Mouse (Mus musculus): Measurements from ENCODE around the gene Pcnx. TPM values are rescaled to one million over a fixed set of nuclear protein-coding genes. Genes with fewer than 3 reads are reported as not detected.

Gene Pcnx
- polyA plus RNA-seq, 1 experiment from 2014 or later = 5.1 TPM

- Histone ChIP-seq H3K36me3 (ENCODE audit: control insufficient read depth, insufficient read depth, low read length) (peaks cover 30% of the 10 kb centered on the region), H3K4me2 (replicated peaks; ENCODE audit: low read depth) (no peak overlapping the region), H3K9ac (ENCODE audit: low read length) (no peak overlapping the region), H3K9me3 (ENCODE audit: control insufficient read depth, low read length) (no peaks in the 10 kb centered on the region), H3K4me1 (replicated peaks; ENCODE audit: control insufficient read depth, insufficient read depth) (no peaks in the 10 kb centered on the region), H3K27me3 (ENCODE audit: control insufficient read depth, insufficient read depth, low read length) (no peaks in the 10 kb centered on the region), H3K4me3 (ENCODE audit: low read depth, low read length) (no peak overlapping the region), H3K27ac (replicated peaks) (no peak overlapping the region)
- 73% methylated on average over 4 of the region's 4 CpGs for WGBS
- ATAC-seq (ENCODE audit: low FRiP score, low TSS enrichment) = no peak
- TF ChIP-seq EP300 (optimal IDR thresholded peaks at IDR 0.05) (no peak), CTCF (IDR thresholded peaks at IDR 0.05; ENCODE audit: low read depth) (peak; percentile 45)
- no peak for DNase-seq (ENCODE audit: low spot score)
Observed at GRCm38 (mm10) chr12:81977346-81977745, 117.5 kb downstream of the Pcnx start.

- Histone ChIP-seq H3K4me1 (replicated peaks; ENCODE audit: control insufficient read depth, insufficient read depth) (no peaks in the 10 kb centered on the region), H3K4me2 (replicated peaks; ENCODE audit: low read depth) (no peak overlapping the region), H3K27ac (replicated peaks) (no peak overlapping the region), H3K27me3 (ENCODE audit: control insufficient read depth, insufficient read depth, low read length) (no peaks in the 10 kb centered on the region), H3K9me3 (ENCODE audit: control insufficient read depth, low read length) (no peaks in the 10 kb centered on the region), H3K36me3 (ENCODE audit: control insufficient read depth, insufficient read depth, low read length) (peaks cover 35% of the 10 kb centered on the region), H3K4me3 (ENCODE audit: low read depth, low read length) (no peak overlapping the region), H3K9ac (ENCODE audit: low read length) (no peak overlapping the region)
- 82% methylated on average over 2 of the region's 2 CpGs for WGBS
- TF ChIP-seq EP300 (optimal IDR thresholded peaks at IDR 0.05) = no peak
- TF ChIP-seq CTCF (IDR thresholded peaks at IDR 0.05; ENCODE audit: low read depth) = no peak
- ATAC-seq (ENCODE audit: low FRiP score, low TSS enrichment) (no peak), DNase-seq (ENCODE audit: low spot score) (no peak)
Observed at GRCm38 (mm10) chr12:81979312-81979711, 119.5 kb downstream of the Pcnx start.

GRCm38 (mm10) chr12:81992106-81992505 lies 132.3 kb downstream of the Pcnx start:
- 81% methylated on average over 4 of the region's 4 CpGs for WGBS
- no peak for ATAC-seq (ENCODE audit: low FRiP score, low TSS enrichment)
- peaks cover 18% of the 10 kb centered on the region for H3K36me3 ChIP-seq (ENCODE audit: control insufficient read depth, insufficient read depth, low read length)

GRCm38 (mm10) chr12:81992996-81993395 lies 133.2 kb downstream of the Pcnx start:
- DNase-seq (ENCODE audit: low spot score) = no peak
- Histone ChIP-seq H3K27me3 (ENCODE audit: control insufficient read depth, insufficient read depth, low read length) (no peaks in the 10 kb centered on the region), H3K4me3 (ENCODE audit: low read depth, low read length) (no peak overlapping the region), H3K4me1 (replicated peaks; ENCODE audit: control insufficient read depth, insufficient read depth) (no peaks in the 10 kb centered on the region), H3K36me3 (ENCODE audit: control insufficient read depth, insufficient read depth, low read length) (peaks cover 18% of the 10 kb centered on the region), H3K9ac (ENCODE audit: low read length) (no peak overlapping the region), H3K4me2 (replicated peaks; ENCODE audit: low read depth) (no peak overlapping the region), H3K9me3 (ENCODE audit: control insufficient read depth, low read length) (no peaks in the 10 kb centered on the region), H3K27ac (replicated peaks) (no peak overlapping the region)
- TF ChIP-seq EP300 (optimal IDR thresholded peaks at IDR 0.05) (no peak), CTCF (IDR thresholded peaks at IDR 0.05; ENCODE audit: low read depth) (no peak)
- 88% methylated on average over 6 of the region's 6 CpGs for WGBS
- ATAC-seq (ENCODE audit: low FRiP score, low TSS enrichment) = no peak

More at GRCm38 (mm10) chr12:81992106-81992505, 132.3 kb downstream of the Pcnx start:
- TF ChIP-seq EP300 (optimal IDR thresholded peaks at IDR 0.05) (no peak), CTCF (IDR thresholded peaks at IDR 0.05; ENCODE audit: low read depth) (no peak)
- no peaks in the 10 kb centered on the region for H3K9me3 ChIP-seq (ENCODE audit: control insufficient read depth, low read length)
- no peak for DNase-seq (ENCODE audit: low spot score)
- no peak overlapping the region for H3K4me3 ChIP-seq (ENCODE audit: low read depth, low read length)
- no peak overlapping the region for H3K4me2 ChIP-seq (replicated peaks; ENCODE audit: low read depth)
- H3K27me3 ChIP-seq (ENCODE audit: control insufficient read depth, insufficient read depth, low read length) = no peaks in the 10 kb centered on the region
- no peaks in the 10 kb centered on the region for H3K4me1 ChIP-seq (replicated peaks; ENCODE audit: control insufficient read depth, insufficient read depth)
- no peak overlapping the region for H3K9ac ChIP-seq (ENCODE audit: low read length)
- no peak overlapping the region for H3K27ac ChIP-seq (replicated peaks)

- Histone ChIP-seq H3K27me3 (ENCODE audit: control insufficient read depth, insufficient read depth, low read length) (no peaks in the 10 kb centered on the region), H3K4me2 (replicated peaks; ENCODE audit: low read depth) (no peak overlapping the region), H3K27ac (replicated peaks) (no peak overlapping the region), H3K36me3 (ENCODE audit: control insufficient read depth, insufficient read depth, low read length) (peaks cover 18% of the 10 kb centered on the region), H3K4me3 (ENCODE audit: low read depth, low read length) (no peak overlapping the region), H3K9ac (ENCODE audit: low read length) (no peak overlapping the region; the same call in 1 of the 2 replicates), H3K4me1 (replicated peaks; ENCODE audit: control insufficient read depth, insufficient read depth) (no peaks in the 10 kb centered on the region), H3K9me3 (ENCODE audit: control insufficient read depth, low read length) (no peaks in the 10 kb centered on the region)
- 79% methylated on average over 20 of the region's 20 CpGs for WGBS
- no peak for TF ChIP-seq CTCF (IDR thresholded peaks at IDR 0.05; ENCODE audit: low read depth)
- no peak for TF ChIP-seq EP300 (optimal IDR thresholded peaks at IDR 0.05)
- ATAC-seq (ENCODE audit: low FRiP score, low TSS enrichment) = no peak
- DNase-seq (ENCODE audit: low spot score) = no peak
Observed at GRCm38 (mm10) chr12:81994911-81995667, 135.3 kb downstream of the Pcnx start.

- Histone ChIP-seq H3K4me2 (replicated peaks; ENCODE audit: low read depth) (no peak overlapping the region), H3K9me3 (ENCODE audit: control insufficient read depth, low read length) (no peaks in the 10 kb centered on the region), H3K36me3 (ENCODE audit: control insufficient read depth, insufficient read depth, low read length) (peaks cover 13% of the 10 kb centered on the region), H3K27me3 (ENCODE audit: control insufficient read depth, insufficient read depth, low read length) (no peaks in the 10 kb centered on the region), H3K4me3 (ENCODE audit: low read depth, low read length) (no peak overlapping the region), H3K9ac (ENCODE audit: low read length) (no peak overlapping the region), H3K4me1 (replicated peaks; ENCODE audit: control insufficient read depth, insufficient read depth) (no peaks in the 10 kb centered on the region), H3K27ac (replicated peaks) (no peak overlapping the region)
- no peak for TF ChIP-seq CTCF (IDR thresholded peaks at IDR 0.05; ENCODE audit: low read depth)
- no peak for TF ChIP-seq EP300 (optimal IDR thresholded peaks at IDR 0.05)
- 79% methylated on average over 14 of the region's 14 CpGs for WGBS
- ATAC-seq (ENCODE audit: low FRiP score, low TSS enrichment) (no peak), DNase-seq (ENCODE audit: low spot score) (no peak)
Observed at GRCm38 (mm10) chr12:81996679-81997362, 137.0 kb downstream of the Pcnx start.

Measured in stomach, postnatal 0 days (tissue).